Mouse (Mus musculus) CH12.LX (cell line): ENCODE results near the gene Lipe. TPM values are rescaled to one million over a fixed set of nuclear protein-coding genes. Genes with fewer than 3 reads are reported as not detected.

ENCODE experiments used
- DNase-seq: peaks from one replicate; pipeline ENCODE4 v3.0.0-alpha.2; 2013; ENCODE audit errors: extremely low read depth
- H3K27ac ChIP-seq: 2 replicates; pipeline ENCODE4 v1.5.1; 2012; ENCODE audit warnings: low read depth, mild to moderate bottlenecking, control low read depth, moderate library complexity; ENCODE audit not compliant: insufficient read depth
- H3K27me3 ChIP-seq: replicated peaks from 2 replicates; pipeline ENCODE3; 2012; ENCODE audit warnings: inconsistent platforms
- H3K36me3 ChIP-seq, 2 experiments: replicated peaks in 1 of 2; 2 replicates each; pipeline versions ENCODE3 to v1.6.1; 2012; ENCODE audit warnings: inconsistent platforms in 1 of 2, low read length in 1 of 2, mild to moderate bottlenecking in 1 of 2, mixed read lengths in 1 of 2, moderate library complexity in 1 of 2; ENCODE audit not compliant: control insufficient read depth in 1 of 2, insufficient read depth in 1 of 2
- H3K4me1 ChIP-seq, 2 experiments: 2 replicates each; pipeline ENCODE4 v1.6.1; 2012; ENCODE audit warnings: inconsistent platforms in 1 of 2, moderate library complexity in 1 of 2; ENCODE audit not compliant: insufficient read depth in 2 of 2, control insufficient read depth in 1 of 2
- H3K4me2 ChIP-seq: 2 replicates; pipeline ENCODE4 v1.6.1; 2012; ENCODE audit warnings: low read depth, mild to moderate bottlenecking, control low read depth; ENCODE audit not compliant: poor library complexity, insufficient read depth, severe bottlenecking
- H3K4me3 ChIP-seq, 3 experiments: fragments of 150-350 bp in 1 of 3; sonication (generic) in 1 of 3; replicated peaks in 1 of 3; 2 replicates each; pipeline versions ENCODE3 to v1.5.1; 2011 to 2012; ENCODE audit warnings: low read depth in 2 of 3, low read length in 2 of 3, mild to moderate bottlenecking in 2 of 3, moderate library complexity in 2 of 3, control low read depth in 1 of 3, improper control_type of control experiment in 1 of 3, inconsistent platforms in 1 of 3, mixed read lengths in 1 of 3; ENCODE audit not compliant: poor library complexity in 1 of 3
- H3K79me2 ChIP-seq: replicated peaks from 2 replicates; pipeline ENCODE4 v1.6.1; 2012; ENCODE audit warnings: mild to moderate bottlenecking, moderate library complexity; ENCODE audit not compliant: control insufficient read depth, poor library complexity, insufficient read depth, severe bottlenecking; ENCODE audit errors: extremely low read depth
- H3K9ac ChIP-seq: 2 replicates; pipeline ENCODE4 v1.6.1; 2012; ENCODE audit warnings: low read depth, mild to moderate bottlenecking, control low read depth, moderate library complexity; ENCODE audit not compliant: insufficient read depth
- H3K9me3 ChIP-seq: replicated peaks from 2 replicates; pipeline ENCODE3; 2012; ENCODE audit warnings: low read length, inconsistent platforms, mixed read lengths
- CHD1 ChIP-seq: IDR thresholded peaks from 2 replicates; pipeline ENCODE4 v1.6.1; 2012; ENCODE audit warnings: low read depth, low read length, improper control_type of control experiment, inconsistent platforms
- CHD2 ChIP-seq: IDR thresholded peaks from 2 replicates; pipeline ENCODE4 v1.6.1; 2011; ENCODE audit warnings: low read length, improper control_type of control experiment
- EP300 ChIP-seq: IDR thresholded peaks from 2 replicates; pipeline ENCODE4 v1.6.1; 2011; ENCODE audit warnings: low read length, improper control_type of control experiment
- ETS1 ChIP-seq: conservative IDR thresholded peaks from 2 replicates; pipeline ENCODE4 v1.6.1; 2012; ENCODE audit warnings: low read depth, mild to moderate bottlenecking, inconsistent platforms, low read length, improper control_type of control experiment, moderate library complexity
- GABPA ChIP-seq: IDR thresholded peaks from 2 replicates; pipeline ENCODE4 v1.6.1; 2012; ENCODE audit warnings: low read depth, low read length, improper control_type of control experiment, inconsistent platforms; ENCODE audit not compliant: insufficient replicate concordance
- HCFC1 ChIP-seq: IDR thresholded peaks from 2 replicates; pipeline ENCODE4 v1.6.1; 2012; ENCODE audit warnings: low read depth, mild to moderate bottlenecking, inconsistent platforms, low read length, improper control_type of control experiment
- IRF4 ChIP-seq: IDR thresholded peaks from 2 replicates; pipeline ENCODE4 v1.6.1; 2014; ENCODE audit warnings: low read depth, mild to moderate bottlenecking, inconsistent platforms, low read length, improper control_type of control experiment
- JUN ChIP-seq: IDR thresholded peaks from 2 replicates; pipeline ENCODE4 v1.6.1; 2011; ENCODE audit warnings: low read depth, mild to moderate bottlenecking, low read length, improper control_type of control experiment, moderate library complexity; ENCODE audit not compliant: insufficient read depth
- JUND ChIP-seq: conservative IDR thresholded peaks from 2 replicates; pipeline ENCODE4 v1.6.1; 2011; ENCODE audit warnings: low read depth, low read length, improper control_type of control experiment
- MAX ChIP-seq: IDR thresholded peaks from 2 replicates; pipeline ENCODE4 v1.6.1; 2011; ENCODE audit warnings: low read length, improper control_type of control experiment
- MAZ ChIP-seq: IDR thresholded peaks from 2 replicates; pipeline ENCODE4 v1.6.1; 2012; ENCODE audit warnings: low read depth, mild to moderate bottlenecking, inconsistent platforms, low read length, improper control_type of control experiment, moderate library complexity
- MEF2A ChIP-seq: IDR thresholded peaks from 2 replicates; pipeline ENCODE4 v1.6.1; 2014; ENCODE audit warnings: low read depth, mild to moderate bottlenecking, inconsistent platforms, low read length, improper control_type of control experiment, borderline replicate concordance
- NELFE ChIP-seq: IDR thresholded peaks from 2 replicates; pipeline ENCODE4 v1.6.1; 2011; ENCODE audit warnings: low read depth, low read length, improper control_type of control experiment
- NRF1 ChIP-seq: IDR thresholded peaks from 2 replicates; pipeline ENCODE4 v1.6.1; 2014; ENCODE audit warnings: low read depth, mild to moderate bottlenecking, inconsistent platforms, low read length, improper control_type of control experiment, moderate library complexity
- POLR2AphosphoS2 ChIP-seq: IDR thresholded peaks from 2 replicates; pipeline ENCODE4 v1.6.1; 2011; ENCODE audit warnings: low read depth, low read length, improper control_type of control experiment
- RCOR1 ChIP-seq: conservative IDR thresholded peaks from 2 replicates; pipeline ENCODE4 v1.6.1; 2012; ENCODE audit warnings: low read depth, mild to moderate bottlenecking, inconsistent platforms, low read length, improper control_type of control experiment
- SIN3A ChIP-seq: IDR thresholded peaks from 2 replicates; pipeline ENCODE4 v1.6.1; 2012; ENCODE audit warnings: low read length, improper control_type of control experiment, inconsistent platforms
- SMC3 ChIP-seq: IDR thresholded peaks from 2 replicates; pipeline ENCODE4 v1.6.1; 2011; ENCODE audit warnings: low read depth, low read length, improper control_type of control experiment
- UBTF ChIP-seq: IDR thresholded peaks from 2 replicates; pipeline ENCODE4 v1.6.1; 2012; ENCODE audit warnings: low read depth, mild to moderate bottlenecking, inconsistent platforms, low read length, improper control_type of control experiment, moderate library complexity
- USF1 ChIP-seq: IDR thresholded peaks from 2 replicates; pipeline ENCODE4 v1.6.1; 2014; ENCODE audit warnings: low read depth, mild to moderate bottlenecking, inconsistent platforms, low read length, improper control_type of control experiment
- ZC3H11A ChIP-seq: IDR thresholded peaks from 2 replicates; pipeline ENCODE4 v1.6.1; 2012; ENCODE audit warnings: low read depth, mild to moderate bottlenecking, inconsistent platforms, low read length, improper control_type of control experiment
- ZKSCAN1 ChIP-seq: IDR thresholded peaks from 2 replicates; pipeline ENCODE4 v1.6.1; 2012; ENCODE audit warnings: low read depth, inconsistent platforms, low read length, improper control_type of control experiment, borderline replicate concordance
- ZNF384 ChIP-seq: IDR thresholded peaks from 2 replicates; pipeline ENCODE4 v1.6.1; 2012; ENCODE audit warnings: low read depth, low read length, improper control_type of control experiment, inconsistent platforms
- dilution Hi-C: fragments of 300-500 bp; cut with MboI; formaldehyde crosslinking; loops from 2 replicates; pipeline ENCODE4 v1.14.3; 2020; ENCODE audit warnings: low sequenced_read_pairs; ENCODE audit not compliant: extremely low pct_unique_long_range_greater_than_20kb, extremely low pct_ligation_motif_present
- in situ Hi-C: fragments of 300-500 bp; cut with MboI; formaldehyde crosslinking; loops from 3 replicates; pipeline ENCODE4 v1.14.3; 2019; ENCODE audit warnings: low sequenced_read_pairs, low pct_ligation_motif_present, low pct_unique_long_range_greater_than_20kb, mixed read lengths
- polyA plus RNA-seq: library from polyadenylated mRNA; unstranded; fragments of >175 nt; gene quantifications from 2 replicates; pipeline ENCODE4 v1.2.1, GENCODE M21; 2012; ENCODE audit warnings: low read depth; ENCODE audit not compliant: insufficient read length
- total RNA-seq, 2 experiments: library from RNA; depleted of rRNA; stranded (reverse); fragments of 300-350 nt in 1 of 2; fragments of >200 nt in 1 of 2; gene quantifications; 2 replicates each; pipeline ENCODE4 v1.2.3; 2012 to 2014

Gene Lipe
- total and polyA plus RNA-seq, 3 experiments: 2.8 to 5.9 (median 3.4) TPM

- TF ChIP-seq CHD1: no peak
- TF ChIP-seq JUN: no peak
- TF ChIP-seq SIN3A: no peak
- TF ChIP-seq MAX: no peak
- no peak for TF ChIP-seq MAZ
- no peak for TF ChIP-seq EP300
- no peak for TF ChIP-seq ZC3H11A
- no peak for TF ChIP-seq NRF1
- TF ChIP-seq ZKSCAN1: no peak
These were observed 5.7 kb downstream of the Lipe start for GRCm38 (mm10) chr7:25392851-25393250.

GRCm38 (mm10) chr7:25391856-25392453 is 6.6 kb downstream of the Lipe start:
- no peak for TF ChIP-seq MEF2A
- no peak for TF ChIP-seq GABPA
- TF ChIP-seq SIN3A: no peak
- TF ChIP-seq USF1: no peak
- no peak for TF ChIP-seq HCFC1
- TF ChIP-seq NELFE: no peak
- TF ChIP-seq IRF4: no peak
- no peak for TF ChIP-seq ZNF384
- no peak for TF ChIP-seq CHD2
- no peak for TF ChIP-seq UBTF
- no peak for TF ChIP-seq MAZ
- no peak for TF ChIP-seq JUND
- TF ChIP-seq SMC3: no peak
- TF ChIP-seq POLR2AphosphoS2: no peak
- no peak for TF ChIP-seq RCOR1
- TF ChIP-seq ETS1: no peak
- in situ Hi-C loops: no loop called here
- H3K27me3 ChIP-seq: no peaks in the 10 kb centered on the region
- no peak overlapping the region for H3K4me2 ChIP-seq
- H3K79me2 ChIP-seq: no peaks in the 10 kb centered on the region
- no peak for DNase-seq
- no peak overlapping the region for H3K27ac ChIP-seq
- H3K4me1 ChIP-seq: peaks cover 6 to 26% of the 10 kb centered on the region in 2 experiments; a peak in 3 of 4 replicates
- H3K36me3 ChIP-seq: peaks cover 9 to 31% of the 10 kb centered on the region in 2 experiments
- no peak overlapping the region for H3K9ac ChIP-seq
- H3K9me3 ChIP-seq: no peaks in the 10 kb centered on the region
- dilution Hi-C loops: no loop called here
- no peak overlapping the region for H3K4me3 ChIP-seq

More at GRCm38 (mm10) chr7:25392851-25393250, 5.7 kb downstream of the Lipe start:
- Histone ChIP-seq H3K9me3 (no peaks in the 10 kb centered on the region), H3K4me1 (peaks cover 6 to 20% of the 10 kb centered on the region in 2 experiments; a peak in 3 of 4 replicates), H3K4me2 (no peak overlapping the region), H3K27ac (no peak overlapping the region), H3K27me3 (no peaks in the 10 kb centered on the region), H3K9ac (no peak overlapping the region), H3K4me3 (no peak overlapping the region), H3K79me2 (no peaks in the 10 kb centered on the region), H3K36me3 (peaks cover 7 to 22% of the 10 kb centered on the region in 2 experiments)
- dilution Hi-C loops (no loop called here), in situ Hi-C loops (no loop called here)
- DNase-seq: no peak
